Mouse (Mus musculus): ENCODE measurements around the gene Zdhhc22.

GRCm38 (mm10) chr12:87003606-87004005, 13.4 kb upstream of the Zdhhc22 start:
- no peak for TF ChIP-seq CTCF (IDR thresholded peaks at IDR 0.05; ENCODE audit: extremely low read depth, insufficient read length, insufficient replicate concordance, low read depth, low read length)
- no peak for TF ChIP-seq POLR2A (IDR thresholded peaks at IDR 0.05; ENCODE audit: low read depth, low read length)

Data from small intestine, adult 2 months (tissue).